Mouse (Mus musculus) yolk sac, embryonic 10.5 days (tissue): Measurements from ENCODE around the gene Mccc1.
A peak's percentile ranks its signal among the peaks of the same experiment; 100 is the strongest.

Source experiments
- DNase-seq: peaks from one replicate; pipeline ENCODE4 v3.0.0-alpha.2; 2017; ENCODE audit warnings: low spot score

Gene Mccc1

GRCm38 (mm10) chr3:35964928-35965327 is 35.5 kb downstream of the Mccc1 start:
- no peak for DNase-seq

GRCm38 (mm10) chr3:35963921-35964320 is 36.6 kb downstream of the Mccc1 start:
- no peak for DNase-seq

DNA sequence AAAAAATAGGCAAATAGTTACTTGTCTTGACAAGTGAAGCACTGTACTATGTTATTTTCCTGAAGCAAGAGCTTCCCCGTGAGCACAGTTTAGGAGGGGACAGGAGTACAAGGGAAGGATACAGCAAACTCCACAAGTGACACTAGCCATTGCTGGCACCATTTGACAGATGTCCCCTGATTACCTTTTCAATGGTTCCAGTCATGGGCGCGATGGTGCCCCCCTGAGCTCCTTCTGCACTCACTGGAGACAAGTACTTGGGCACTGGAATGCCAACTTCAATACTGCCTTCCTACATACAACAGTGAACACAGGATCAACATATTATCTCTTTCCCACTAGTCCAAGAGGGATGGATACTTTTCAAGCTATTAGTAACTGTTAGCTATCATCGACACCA is 37.1 kb downstream of the Mccc1 start:
- DNase-seq: no peak

DNA sequence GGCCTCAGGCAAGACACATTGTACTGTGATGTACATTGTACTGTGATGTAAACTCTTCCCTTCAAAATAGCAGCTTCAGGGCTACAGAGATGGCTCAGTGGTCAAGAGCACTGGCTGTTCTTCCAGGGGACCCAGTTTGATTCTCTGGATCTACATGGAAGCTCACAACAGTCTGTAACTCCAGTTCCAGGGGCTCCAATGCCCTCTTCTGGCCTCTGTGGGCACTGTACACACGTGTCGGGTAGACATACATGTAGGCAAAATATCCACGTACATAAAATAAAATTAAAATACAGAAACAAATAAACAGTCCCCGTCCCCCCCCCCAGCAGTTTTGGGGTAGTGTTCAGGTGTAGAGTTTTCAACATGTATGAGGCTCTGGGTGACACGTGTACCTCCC is 37.5 kb downstream of the Mccc1 start:
- no peak for DNase-seq

- DNase-seq: no peak
These were observed 43.2 kb downstream of the Mccc1 start for GRCm38 (mm10) chr3:35957230-35957629.

- DNase-seq: no peak
These were observed 45.4 kb downstream of the Mccc1 start for GRCm38 (mm10) chr3:35954901-35955575.

- DNase-seq: no peak
These were observed 46.7 kb downstream of the Mccc1 start for GRCm38 (mm10) chr3:35953816-35954215.

GRCm38 (mm10) chr3:35953184-35953583 is 47.3 kb downstream of the Mccc1 start:
- no peak for DNase-seq

- no peak for DNase-seq
These were observed 52.3 kb downstream of the Mccc1 start for GRCm38 (mm10) chr3:35948197-35948596.

- no peak for DNase-seq
These were observed 59.9 kb downstream of the Mccc1 start for GRCm38 (mm10) chr3:35940520-35941135.

GRCm38 (mm10) chr3:35940047-35940446 is 60.4 kb downstream of the Mccc1 start:
- no peak for DNase-seq

DNA sequence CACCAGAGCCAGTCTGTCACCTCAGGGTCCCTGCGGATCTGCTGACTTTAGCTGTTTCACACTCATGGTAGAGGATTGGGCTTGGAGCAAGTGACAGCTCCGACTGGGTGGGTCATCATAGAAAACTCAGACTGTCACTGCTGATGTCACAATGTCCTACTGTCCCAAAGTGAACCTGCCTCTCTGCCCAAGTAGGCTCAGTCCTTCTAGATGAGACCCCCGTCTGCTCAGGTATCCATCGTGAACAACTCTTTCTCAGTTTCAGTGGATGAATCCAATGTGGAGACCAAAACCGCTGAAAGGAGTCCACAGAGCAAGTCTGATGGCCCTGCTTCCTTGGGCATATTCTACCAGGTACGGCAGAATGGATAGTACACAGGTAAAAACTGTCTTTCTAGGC is 63.1 kb downstream of the Mccc1 start, which contains the start of gene Dcun1d1:
Gene Dcun1d1 (minus strand): TSS at position 101 of the 400 bp plus-strand sequence.
- DNase-seq: no peak

DNA sequence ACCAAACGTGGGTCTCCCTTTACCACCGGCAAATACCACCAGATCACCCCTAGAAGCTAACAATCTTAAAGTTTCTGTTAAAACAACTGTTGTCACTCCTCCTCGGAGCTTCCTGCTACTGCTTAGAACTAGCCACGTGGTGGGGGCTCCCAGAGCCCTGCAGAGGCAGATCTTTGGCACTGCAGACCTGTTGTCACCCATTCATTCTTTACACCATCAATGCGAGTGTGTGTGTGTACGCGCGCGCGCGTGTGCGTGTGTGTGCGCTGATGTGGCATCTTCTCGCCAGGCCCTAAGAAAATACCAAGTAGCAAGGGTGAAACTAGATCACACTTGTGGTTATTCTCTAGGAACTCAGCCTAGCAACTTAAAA is 67.1 kb downstream of the Mccc1 start:
- DNase-seq: peak; percentile 59

- DNase-seq: peak; percentile 77
These were observed 67.6 kb downstream of the Mccc1 start for GRCm38 (mm10) chr3:35932735-35933404.

GRCm38 (mm10) chr3:35931896-35932727 is 68.4 kb downstream of the Mccc1 start:
- peak; percentile 65 for DNase-seq

- no peak for DNase-seq
These were observed 69.1 kb downstream of the Mccc1 start for GRCm38 (mm10) chr3:35931359-35931758.

- no peak for DNase-seq
These were observed 70.6 kb downstream of the Mccc1 start for GRCm38 (mm10) chr3:35929831-35930230.

- no peak for DNase-seq
These were observed 71.1 kb downstream of the Mccc1 start for GRCm38 (mm10) chr3:35929406-35929805.

DNA sequence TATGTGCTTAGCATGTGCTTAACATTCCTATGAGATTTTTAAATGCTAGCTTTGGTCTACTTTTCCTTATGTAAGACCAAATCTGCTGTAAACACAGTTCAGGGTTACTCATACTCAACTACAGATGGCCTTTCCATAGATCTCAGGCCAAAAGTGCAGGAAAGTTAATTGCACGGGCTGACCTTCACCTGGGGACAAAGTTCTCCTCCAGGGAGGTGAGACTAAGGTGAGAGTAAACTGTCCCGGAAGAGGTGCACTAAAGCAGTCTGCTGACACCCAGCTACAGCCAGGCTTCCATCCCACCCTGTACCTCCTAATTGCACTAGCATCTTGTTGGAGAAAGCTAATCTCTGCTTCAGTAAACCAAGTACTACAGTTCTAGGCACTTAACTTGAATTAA is 74.6 kb downstream of the Mccc1 start:
- DNase-seq: peak; percentile 60

GRCm38 (mm10) chr3:35924007-35924406 is 76.5 kb downstream of the Mccc1 start:
- no peak for DNase-seq

DNA sequence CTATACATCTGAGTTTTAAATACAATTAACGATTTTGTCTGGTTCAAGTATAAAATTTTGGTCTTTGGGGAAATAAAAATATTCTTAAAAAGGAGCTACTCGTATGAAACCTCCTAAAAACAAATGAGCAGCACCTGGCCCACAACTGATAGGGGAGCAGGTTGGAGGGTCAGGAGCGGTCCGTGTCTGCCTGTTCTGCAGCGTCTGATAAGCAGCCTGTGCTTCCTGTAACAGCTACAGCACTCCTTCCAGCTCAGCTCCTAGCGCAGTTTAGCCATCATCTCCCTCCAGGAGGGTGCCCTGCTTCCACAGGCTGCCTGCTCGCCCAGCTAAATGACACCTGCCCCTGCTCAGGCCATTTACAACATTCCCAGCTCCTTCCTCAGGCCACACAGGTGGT is 77.0 kb downstream of the Mccc1 start:
- peak; percentile 14 for DNase-seq

GRCm38 (mm10) chr3:35922522-35922921 is 78.0 kb downstream of the Mccc1 start:
- no peak for DNase-seq
